Mouse (Mus musculus) activated CD4-positive, CD25-positive, alpha-beta regulatory T cell, adult 4 months (primary cell): ENCODE measurements around the gene Dppa4. TPM values are rescaled to one million over a fixed set of nuclear protein-coding genes. Genes with fewer than 3 reads are reported as not detected.

Experiments used
- ATAC-seq: one replicate; pipeline ENCODE4 v1.8.0; 2017
- polyA plus RNA-seq, 2 experiments: library from polyadenylated mRNA; unstranded; fragments of 100-300 nt; shearing (Covaris generic); gene quantifications; one replicate each; pipeline ENCODE4 v1.2.1; 2017

The Dppa4 gene
- polyA plus RNA-seq, 2 experiments from 2014 or later = not detected

GRCm38 (mm10) chr16:48326903-48327302, 43.4 kb downstream of the Dppa4 start:
- ATAC-seq = no peak

GRCm38 (mm10) chr16:48328420-48328819, 44.9 kb downstream of the Dppa4 start:
- no peak for ATAC-seq

GRCm38 (mm10) chr16:48331822-48332221, 48.3 kb downstream of the Dppa4 start:
- no peak for ATAC-seq

GRCm38 (mm10) chr16:48335326-48335725, 51.8 kb downstream of the Dppa4 start:
- ATAC-seq = no peak

Other genes with a start within 250 kb of the Dppa4 start
- not detected for gene Dppa2, start 20.2 kb downstream of the Dppa4 start, polyA plus RNA-seq
- gene Gm5485, start 128.7 kb downstream of the Dppa4 start, polyA plus RNA-seq = not detected
- 1 to 10 TPM in 1 of 2 experiments, under 1 TPM in 1; 0.40 to 1.2 TPM for gene Morc1, start 147.5 kb downstream of the Dppa4 start, polyA plus RNA-seq